ENCODE assay signal across 8 mouse cellular contexts in the genomic region with DNA sequence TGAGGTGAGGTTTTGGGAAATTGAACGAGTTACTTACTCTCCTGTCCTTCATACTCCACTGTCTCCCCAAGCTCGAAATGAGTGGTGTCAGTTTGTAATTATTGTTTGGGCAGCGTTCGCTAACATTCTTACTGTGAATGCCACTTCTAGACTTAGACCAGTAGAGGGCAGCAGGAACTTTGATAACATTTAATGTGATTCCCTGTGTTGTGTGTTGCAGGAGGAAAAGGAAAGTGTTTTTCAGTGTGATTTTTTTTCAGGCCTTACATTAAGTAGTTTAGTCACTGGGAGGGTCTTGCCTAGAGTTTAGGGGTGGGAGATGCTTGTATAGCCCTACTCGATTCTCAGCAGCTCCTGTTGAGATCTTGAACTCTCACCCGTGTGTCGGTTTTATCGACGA. TPM values are rescaled to one million over a fixed set of nuclear protein-coding genes. Genes with fewer than 3 reads are reported as not detected.
DNase-seq lines count a peak whose midpoint lies in the region; ATAC-seq lines count a peak whose summit lies in the region.

No protein-coding gene starts in this region.

- WGBS in midbrain, embryonic 11.5 days: 53% methylated on average over 9 of the region's 9 CpGs
- WGBS in midbrain, embryonic 10.5 days: 57% methylated on average over 9 of the region's 9 CpGs
- 52% methylated on average over 9 of the region's 9 CpGs for WGBS in forebrain, embryonic 12.5 days
- WGBS in intestine, embryonic 15.5 days: 36% methylated on average over 9 of the region's 9 CpGs
- 56% methylated on average over 9 of the region's 9 CpGs for WGBS in midbrain, embryonic 12.5 days

- no peak overlapping the region for H3K4me2 ChIP-seq in midbrain, embryonic 11.5 days
- H3K4me2 ChIP-seq in forebrain, embryonic 12.5 days: no peak overlapping the region
- no peak overlapping the region for H3K4me2 ChIP-seq in intestine, embryonic 15.5 days (replicated peaks)
- no peak overlapping the region for H3K4me2 ChIP-seq in midbrain, embryonic 12.5 days (replicated peaks)

- H3K27me3 ChIP-seq in midbrain, embryonic 11.5 days (ENCODE audit: control insufficient read depth, insufficient read depth, low read length): no peaks in the 10 kb centered on the region
- H3K27me3 ChIP-seq in midbrain, embryonic 10.5 days (ENCODE audit: low read depth, poor library complexity, severe bottlenecking): no peaks in the 10 kb centered on the region
- H3K27me3 ChIP-seq in forebrain, embryonic 12.5 days: no peaks in the 10 kb centered on the region
- H3K27me3 ChIP-seq in intestine, embryonic 15.5 days (replicated peaks): no peaks in the 10 kb centered on the region
- no peaks in the 10 kb centered on the region for H3K27me3 ChIP-seq in midbrain, embryonic 12.5 days

- no peaks in the 10 kb centered on the region for H3K9me3 ChIP-seq in midbrain, embryonic 11.5 days (ENCODE audit: control insufficient read depth, low read length)
- no peaks in the 10 kb centered on the region for H3K9me3 ChIP-seq in midbrain, embryonic 10.5 days (replicated peaks)
- H3K9me3 ChIP-seq in forebrain, embryonic 12.5 days: no peaks in the 10 kb centered on the region
- H3K9me3 ChIP-seq in intestine, embryonic 15.5 days: no peaks in the 10 kb centered on the region
- H3K9me3 ChIP-seq in midbrain, embryonic 12.5 days: no peaks in the 10 kb centered on the region

- no peaks in the 10 kb centered on the region for H3K4me1 ChIP-seq in midbrain, embryonic 11.5 days (ENCODE audit: control insufficient read depth, insufficient read depth, low read length)
- H3K4me1 ChIP-seq in midbrain, embryonic 10.5 days: no peaks in the 10 kb centered on the region
- H3K4me1 ChIP-seq in forebrain, embryonic 12.5 days: no peaks in the 10 kb centered on the region
- peaks cover 17% of the 10 kb centered on the region for H3K4me1 ChIP-seq in intestine, embryonic 15.5 days (replicated peaks)
- H3K4me1 ChIP-seq in midbrain, embryonic 12.5 days: no peaks in the 10 kb centered on the region

- H3K4me3 ChIP-seq in midbrain, embryonic 11.5 days (ENCODE audit: low read depth, low read length): no peak overlapping the region
- H3K4me3 ChIP-seq in midbrain, embryonic 10.5 days: no peak overlapping the region
- H3K4me3 ChIP-seq in forebrain, embryonic 12.5 days (replicated peaks): no peak overlapping the region
- no peak overlapping the region for H3K4me3 ChIP-seq in intestine, embryonic 15.5 days (replicated peaks)
- no peak overlapping the region for H3K4me3 ChIP-seq in midbrain, embryonic 12.5 days

- DNase-seq in cerebellum, adult 9-11 months: no peak
- DNase-seq in midbrain, embryonic 11.5 days (ENCODE audit: low spot score, missing footprints): peak; percentile 90
- no peak for DNase-seq in midbrain, embryonic 10.5 days (ENCODE audit: low spot score)
- DNase-seq in urinary bladder, postnatal 10 days (ENCODE audit: low spot score): no peak

- ATAC-seq in cerebellum, adult (ENCODE audit: insufficient number of reproducible peaks, low FRiP score, low TSS enrichment): peak; percentile 29; the same call in 1 of the 2 replicates
- ATAC-seq in midbrain, embryonic 11.5 days (ENCODE audit: low FRiP score): peak; percentile 54; the same call in 1 of the 2 replicates
- ATAC-seq in forebrain, embryonic 12.5 days (ENCODE audit: low FRiP score): peak; percentile 44; the same call in 1 of the 2 replicates
- 0 out of 2 replicates have a peak, but pooled peaks have one; percentile 15 for ATAC-seq in intestine, embryonic 15.5 days
- no peak for ATAC-seq in midbrain, embryonic 12.5 days (ENCODE audit: low FRiP score, low read depth)

- H3K9ac ChIP-seq in midbrain, embryonic 11.5 days (ENCODE audit: low read length): no peak overlapping the region
- H3K9ac ChIP-seq in forebrain, embryonic 12.5 days: no peak overlapping the region
- H3K9ac ChIP-seq in intestine, embryonic 15.5 days: no peak overlapping the region
- H3K9ac ChIP-seq in midbrain, embryonic 12.5 days (replicated peaks): 0 out of 2 replicates have a peak overlapping the region, but pooled peaks have one; percentile 11

- no peak overlapping the region for H3K27ac ChIP-seq in midbrain, embryonic 11.5 days (ENCODE audit: low read depth, low read length)
- H3K27ac ChIP-seq in midbrain, embryonic 10.5 days (replicated peaks): no peak overlapping the region
- H3K27ac ChIP-seq in forebrain, embryonic 12.5 days: no peak overlapping the region
- H3K27ac ChIP-seq in intestine, embryonic 15.5 days: no peak overlapping the region
- H3K27ac ChIP-seq in midbrain, embryonic 12.5 days (replicated peaks): no peak overlapping the region

- no peaks in the 10 kb centered on the region for H3K36me3 ChIP-seq in midbrain, embryonic 11.5 days (ENCODE audit: control insufficient read depth, insufficient read depth, low read length)
- H3K36me3 ChIP-seq in midbrain, embryonic 10.5 days: no peaks in the 10 kb centered on the region
- H3K36me3 ChIP-seq in forebrain, embryonic 12.5 days (replicated peaks): no peaks in the 10 kb centered on the region
- H3K36me3 ChIP-seq in intestine, embryonic 15.5 days: no peaks in the 10 kb centered on the region
- H3K36me3 ChIP-seq in midbrain, embryonic 12.5 days: no peaks in the 10 kb centered on the region

RNA-seq across cellular contexts. Expression of a gene that starts 3.5 kb away (rescaled TPM):
- polyA plus RNA-seq in midbrain, embryonic 11.5 days (2014; fragmentation: Nextera tagmentation; extraction: Ambion mirVana): 0.90 and 0.94 TPM in 2 replicates
- 1.3 and 1.4 TPM in 2 replicates for polyA plus RNA-seq in midbrain, embryonic 10.5 days (2016; fragmentation: Nextera tagmentation; extraction: Ambion mirVana)
- 0.55 and 0.63 TPM in 2 replicates for polyA plus RNA-seq in forebrain, embryonic 12.5 days (2016; fragmentation: Nextera tagmentation; extraction: Ambion mirVana)
- 4.2 and 4.8 TPM in 2 replicates for polyA plus RNA-seq in intestine, embryonic 15.5 days (2015; fragmentation: Nextera tagmentation; extraction: Ambion mirVana)
- 0.56 and 0.69 TPM in 2 replicates for polyA plus RNA-seq in midbrain, embryonic 12.5 days (2016; fragmentation: Nextera tagmentation; extraction: Ambion mirVana)

RNA-seq across cellular contexts. Expression of a gene that starts 14.6 kb away (rescaled TPM):
- 1.6 and 2.4 TPM in 2 replicates for polyA plus RNA-seq in midbrain, embryonic 11.5 days (2014; fragmentation: Nextera tagmentation; extraction: Ambion mirVana)
- polyA plus RNA-seq in midbrain, embryonic 10.5 days (2016; fragmentation: Nextera tagmentation; extraction: Ambion mirVana): 1.1 and 1.5 TPM in 2 replicates
- polyA plus RNA-seq in forebrain, embryonic 12.5 days (2016; fragmentation: Nextera tagmentation; extraction: Ambion mirVana): 6.2 and 7.2 TPM in 2 replicates
- polyA plus RNA-seq in intestine, embryonic 15.5 days (2015; fragmentation: Nextera tagmentation; extraction: Ambion mirVana): 121 and 122 TPM in 2 replicates
- 7.2 and 10.9 TPM in 2 replicates for polyA plus RNA-seq in midbrain, embryonic 12.5 days (2016; fragmentation: Nextera tagmentation; extraction: Ambion mirVana)

RNA-seq across cellular contexts. Expression of a gene that starts 25.8 kb away (rescaled TPM):
- 0.12 and 0.21 TPM in 2 replicates for polyA plus RNA-seq in midbrain, embryonic 11.5 days (2014; fragmentation: Nextera tagmentation; extraction: Ambion mirVana)
- 0.24 TPM in 1 of 2 replicates, not detected in the other for polyA plus RNA-seq in midbrain, embryonic 10.5 days (2016; fragmentation: Nextera tagmentation; extraction: Ambion mirVana)
- 0.24 and 0.52 TPM in 2 replicates for polyA plus RNA-seq in forebrain, embryonic 12.5 days (2016; fragmentation: Nextera tagmentation; extraction: Ambion mirVana)
- polyA plus RNA-seq in intestine, embryonic 15.5 days (2015; fragmentation: Nextera tagmentation; extraction: Ambion mirVana): 2.3 and 3.4 TPM in 2 replicates
- 0.24 and 0.79 TPM in 2 replicates for polyA plus RNA-seq in midbrain, embryonic 12.5 days (2016; fragmentation: Nextera tagmentation; extraction: Ambion mirVana)

RNA-seq across cellular contexts. Expression of a gene that starts 33.0 kb away (rescaled TPM):
- 149 and 154 TPM in 2 replicates for polyA plus RNA-seq in midbrain, embryonic 11.5 days (2014; fragmentation: Nextera tagmentation; extraction: Ambion mirVana)
- 156 and 160 TPM in 2 replicates for polyA plus RNA-seq in midbrain, embryonic 10.5 days (2016; fragmentation: Nextera tagmentation; extraction: Ambion mirVana)
- polyA plus RNA-seq in forebrain, embryonic 12.5 days (2016; fragmentation: Nextera tagmentation; extraction: Ambion mirVana): 137 and 146 TPM in 2 replicates
- 85.1 and 92.7 TPM in 2 replicates for polyA plus RNA-seq in intestine, embryonic 15.5 days (2015; fragmentation: Nextera tagmentation; extraction: Ambion mirVana)
- 126 and 132 TPM in 2 replicates for polyA plus RNA-seq in midbrain, embryonic 12.5 days (2016; fragmentation: Nextera tagmentation; extraction: Ambion mirVana)

RNA-seq across cellular contexts. Expression of a gene that starts 33.6 kb away (rescaled TPM):
- polyA plus RNA-seq in midbrain, embryonic 11.5 days (2014; fragmentation: Nextera tagmentation; extraction: Ambion mirVana): 1.1 and 1.2 TPM in 2 replicates
- polyA plus RNA-seq in midbrain, embryonic 10.5 days (2016; fragmentation: Nextera tagmentation; extraction: Ambion mirVana): 1.4 and 3.5 TPM in 2 replicates
- 1.1 and 1.9 TPM in 2 replicates for polyA plus RNA-seq in forebrain, embryonic 12.5 days (2016; fragmentation: Nextera tagmentation; extraction: Ambion mirVana)
- polyA plus RNA-seq in intestine, embryonic 15.5 days (2015; fragmentation: Nextera tagmentation; extraction: Ambion mirVana): 0.82 and 1.3 TPM in 2 replicates
- 2.0 and 2.3 TPM in 2 replicates for polyA plus RNA-seq in midbrain, embryonic 12.5 days (2016; fragmentation: Nextera tagmentation; extraction: Ambion mirVana)

Comparison
In these comparisons a context has a peak if more than half of its experiments do, and no peak if none do; other contexts are left out.
1. RNA of a gene that starts 14.6 kb away (polyA plus RNA-seq): 121 to 122 TPM in intestine, embryonic 15.5 days; 7.2 to 10.9 TPM in midbrain, embryonic 12.5 days, 6.2 to 7.2 TPM in forebrain, embryonic 12.5 days, 1.6 to 2.4 TPM in midbrain, embryonic 11.5 days and 1.1 to 1.5 TPM in midbrain, embryonic 10.5 days; every median in the first group is over 10 times any median in the second.